Mouse (Mus musculus): Measurements from ENCODE around the gene Sf1.

- no peak for TF ChIP-seq POLR2A (IDR thresholded peaks at IDR 0.05; ENCODE audit: control insufficient read depth, extremely low read depth, insufficient read depth, low read length, poor library complexity)
- peak; percentile 85 for TF ChIP-seq CTCF (IDR thresholded peaks at IDR 0.05; ENCODE audit: borderline replicate concordance, control insufficient read depth, extremely low read depth, insufficient read depth, low read length, poor library complexity)
These were observed 10.3 kb downstream of the Sf1 start for GRCm38 (mm10) chr19:6373539-6374400.

Measured in thymus, adult 2 months (tissue).